Mouse (Mus musculus): ENCODE results near the gene Arl15. TPM values are rescaled to one million over a fixed set of nuclear protein-coding genes. Genes with fewer than 3 reads are reported as not detected.

Arl15 gene
- polyA plus RNA-seq, 1 experiment from 2014 or later = 19.0 TPM

DNA sequence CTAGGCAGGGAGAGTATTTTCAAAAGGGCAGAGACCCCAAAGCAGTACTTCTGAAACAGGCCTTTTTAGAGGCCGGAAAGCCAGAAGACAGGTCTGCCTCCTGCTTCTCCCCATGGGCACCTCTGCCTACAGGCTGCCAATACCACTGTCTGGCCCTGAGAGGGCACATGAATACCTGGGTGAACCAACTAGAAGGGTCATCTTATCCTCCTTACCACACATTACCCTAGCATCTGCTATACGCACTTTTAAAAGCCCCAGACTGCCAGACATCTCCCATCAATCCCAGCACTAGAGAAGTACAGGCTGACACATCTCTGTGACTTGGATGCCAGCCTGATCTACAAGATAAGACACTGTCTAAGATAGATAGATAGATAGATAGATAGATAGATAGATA, 259.0 kb downstream of the Arl15 start:
- ATAC-seq (ENCODE audit: low FRiP score) (no peak), DNase-seq (ENCODE audit: low spot score) (no peak)
- H3K9ac ChIP-seq (ENCODE audit: low read depth, low read length) = no peak overlapping the region
- no peaks in the 10 kb centered on the region for H3K36me3 ChIP-seq (ENCODE audit: control insufficient read depth, insufficient read depth, low read length)
- no peaks in the 10 kb centered on the region for H3K27me3 ChIP-seq (ENCODE audit: control insufficient read depth, insufficient read depth, low read length)
- 83% methylated on average over 2 of the region's 2 CpGs for WGBS
- no peak overlapping the region for H3K4me2 ChIP-seq (replicated peaks; ENCODE audit: low read depth, low read length)
- peaks cover 6% of the 10 kb centered on the region; the same call in 1 of the 2 replicates for H3K4me1 ChIP-seq (replicated peaks; ENCODE audit: control insufficient read depth, insufficient read depth, low read length)
- no peak overlapping the region for H3K4me3 ChIP-seq (ENCODE audit: low read depth, low read length)
- H3K27ac ChIP-seq (ENCODE audit: low read depth, low read length) = 0 out of 2 replicates have a peak overlapping the region, but pooled peaks have one; percentile 45
- no peaks in the 10 kb centered on the region for H3K9me3 ChIP-seq (ENCODE audit: control insufficient read depth, low read length)

DNA sequence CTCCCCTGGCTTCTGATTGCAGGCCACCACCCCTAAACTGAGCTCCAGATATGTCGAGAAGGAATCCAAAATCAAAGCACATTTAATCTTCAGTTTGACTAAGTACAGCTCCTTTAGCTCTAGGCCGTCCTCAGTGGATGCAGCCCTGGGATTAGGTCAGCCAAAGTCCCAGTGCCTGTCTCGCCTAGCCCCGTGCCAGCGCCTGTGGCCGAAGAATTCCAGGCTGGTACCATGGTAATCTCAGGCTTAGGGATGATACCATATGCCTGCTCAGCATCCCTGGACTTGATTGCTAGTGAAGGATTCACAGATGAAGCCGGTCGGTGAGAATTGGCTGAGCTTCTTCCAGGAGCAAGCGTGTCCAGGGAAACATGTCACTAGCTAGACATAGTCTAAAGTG, 261.4 kb downstream of the Arl15 start:
- DNase-seq (ENCODE audit: low spot score) = no peak
- H3K4me1 ChIP-seq (replicated peaks; ENCODE audit: control insufficient read depth, insufficient read depth, low read length) = 0 out of 2 replicates have a peak, but pooled peaks cover 6% of the 10 kb centered on the region

DNA sequence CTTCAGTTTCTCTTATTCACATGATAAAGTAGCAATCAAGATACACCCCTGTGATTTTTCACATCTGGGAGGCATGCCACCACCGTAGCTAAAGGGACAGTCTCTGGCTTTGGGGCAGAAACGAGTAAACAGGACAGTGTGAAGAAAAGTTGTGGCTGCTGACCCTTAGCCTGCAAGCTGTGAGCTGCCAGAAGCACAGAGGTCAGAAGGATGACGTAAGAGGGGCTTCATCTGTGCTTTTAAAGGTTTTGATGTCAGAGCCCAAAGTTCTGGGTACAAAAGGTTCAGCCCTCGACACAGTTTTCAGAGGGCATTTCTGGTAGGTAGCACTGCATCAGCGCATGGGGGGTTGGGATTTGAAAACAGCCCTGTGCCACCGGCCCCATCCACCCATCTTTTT, 266.0 kb downstream of the Arl15 start:
- DNase-seq (ENCODE audit: low spot score) (no peak), ATAC-seq (ENCODE audit: low FRiP score) (no peak)
- H3K4me3 ChIP-seq (ENCODE audit: low read depth, low read length) = no peak overlapping the region
- no peaks in the 10 kb centered on the region for H3K36me3 ChIP-seq (ENCODE audit: control insufficient read depth, insufficient read depth, low read length)
- no peak overlapping the region for H3K4me2 ChIP-seq (replicated peaks; ENCODE audit: low read depth, low read length)
- H3K9me3 ChIP-seq (ENCODE audit: control insufficient read depth, low read length) = no peaks in the 10 kb centered on the region
- WGBS = 73% methylated on average over 6 of the region's 6 CpGs
- no peak overlapping the region for H3K27ac ChIP-seq (ENCODE audit: low read depth, low read length)
- H3K4me1 ChIP-seq (replicated peaks; ENCODE audit: control insufficient read depth, insufficient read depth, low read length) = no peaks in the 10 kb centered on the region
- no peaks in the 10 kb centered on the region for H3K27me3 ChIP-seq (ENCODE audit: control insufficient read depth, insufficient read depth, low read length)
- H3K9ac ChIP-seq (ENCODE audit: low read depth, low read length) = no peak overlapping the region

More for the DNA sequence above, 261.4 kb downstream of the Arl15 start:
- no peaks in the 10 kb centered on the region for H3K27me3 ChIP-seq (ENCODE audit: control insufficient read depth, insufficient read depth, low read length)
- H3K9ac ChIP-seq (ENCODE audit: low read depth, low read length) = no peak overlapping the region
- H3K9me3 ChIP-seq (ENCODE audit: control insufficient read depth, low read length) = no peaks in the 10 kb centered on the region
- no peaks in the 10 kb centered on the region for H3K36me3 ChIP-seq (ENCODE audit: control insufficient read depth, insufficient read depth, low read length)
- no peak; the same call in 1 of the 2 replicates for ATAC-seq (ENCODE audit: low FRiP score)
- H3K4me3 ChIP-seq (ENCODE audit: low read depth, low read length) = no peak overlapping the region
- H3K4me2 ChIP-seq (replicated peaks; ENCODE audit: low read depth, low read length) = no peak overlapping the region
- WGBS = 65% methylated on average over 9 of the region's 9 CpGs
- H3K27ac ChIP-seq (ENCODE audit: low read depth, low read length) = no peak overlapping the region

DNA sequence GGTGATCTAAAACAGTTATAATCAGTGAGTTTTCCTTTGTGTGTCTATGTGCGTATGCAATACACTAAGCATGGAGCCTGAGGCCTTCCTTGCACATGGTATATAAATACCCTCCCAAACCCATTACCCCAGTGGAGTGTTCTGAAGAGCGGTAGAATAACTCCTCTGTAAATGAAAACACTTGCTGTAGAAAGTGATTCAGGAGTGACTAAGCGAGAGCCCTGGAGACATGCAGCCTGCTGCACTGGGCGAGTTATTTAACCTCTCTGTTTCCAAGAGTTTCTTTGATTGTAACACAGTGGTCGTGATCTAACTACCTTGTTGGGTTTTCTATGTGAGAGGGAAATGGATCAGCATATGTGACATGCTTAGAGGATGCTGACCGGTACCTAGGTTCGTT, 266.9 kb downstream of the Arl15 start:
- Histone ChIP-seq H3K4me1 (replicated peaks; ENCODE audit: control insufficient read depth, insufficient read depth, low read length) (no peaks in the 10 kb centered on the region), H3K9ac (ENCODE audit: low read depth, low read length) (no peak overlapping the region), H3K4me2 (replicated peaks; ENCODE audit: low read depth, low read length) (no peak overlapping the region), H3K9me3 (ENCODE audit: control insufficient read depth, low read length) (no peaks in the 10 kb centered on the region), H3K27me3 (ENCODE audit: control insufficient read depth, insufficient read depth, low read length) (no peaks in the 10 kb centered on the region), H3K4me3 (ENCODE audit: low read depth, low read length) (no peak overlapping the region), H3K36me3 (ENCODE audit: control insufficient read depth, insufficient read depth, low read length) (no peaks in the 10 kb centered on the region), H3K27ac (ENCODE audit: low read depth, low read length) (no peak overlapping the region)
- WGBS = 95% methylated on average over 7 of the region's 7 CpGs
- no peak for ATAC-seq (ENCODE audit: low FRiP score)
- no peak for DNase-seq (ENCODE audit: low spot score)

DNA sequence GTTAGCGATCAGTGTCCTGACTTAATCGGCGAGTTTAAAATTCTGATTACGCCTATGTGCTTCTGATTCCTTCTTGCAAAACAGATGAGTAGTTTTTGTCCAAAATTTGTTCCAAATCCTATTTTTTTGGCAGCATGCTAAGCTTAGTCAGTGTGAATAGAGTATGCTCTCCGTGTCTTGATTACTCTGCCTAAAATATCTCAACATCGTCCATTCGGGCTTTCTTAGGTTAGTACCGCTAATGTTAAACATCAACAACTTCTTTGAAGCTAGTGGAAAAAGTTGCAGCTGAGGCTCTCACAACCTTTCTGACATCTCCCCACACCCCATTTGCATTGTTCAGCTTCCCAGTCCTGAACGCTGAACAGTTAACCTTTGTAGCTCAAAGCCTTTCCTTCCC, 269.8 kb downstream of the Arl15 start:
- H3K27ac ChIP-seq (ENCODE audit: low read depth, low read length) = no peak overlapping the region
- H3K4me3 ChIP-seq (ENCODE audit: low read depth, low read length) = no peak overlapping the region
- no peaks in the 10 kb centered on the region for H3K9me3 ChIP-seq (ENCODE audit: control insufficient read depth, low read length)
- no peaks in the 10 kb centered on the region for H3K36me3 ChIP-seq (ENCODE audit: control insufficient read depth, insufficient read depth, low read length)
- ATAC-seq (ENCODE audit: low FRiP score) = no peak
- no peak overlapping the region for H3K9ac ChIP-seq (ENCODE audit: low read depth, low read length)
- H3K27me3 ChIP-seq (ENCODE audit: control insufficient read depth, insufficient read depth, low read length) = no peaks in the 10 kb centered on the region
- no peaks in the 10 kb centered on the region for H3K4me1 ChIP-seq (replicated peaks; ENCODE audit: control insufficient read depth, insufficient read depth, low read length)
- no peak overlapping the region for H3K4me2 ChIP-seq (replicated peaks; ENCODE audit: low read depth, low read length)
- DNase-seq (ENCODE audit: low spot score) = no peak
- 86% methylated on average over 9 of the region's 9 CpGs for WGBS

DNA sequence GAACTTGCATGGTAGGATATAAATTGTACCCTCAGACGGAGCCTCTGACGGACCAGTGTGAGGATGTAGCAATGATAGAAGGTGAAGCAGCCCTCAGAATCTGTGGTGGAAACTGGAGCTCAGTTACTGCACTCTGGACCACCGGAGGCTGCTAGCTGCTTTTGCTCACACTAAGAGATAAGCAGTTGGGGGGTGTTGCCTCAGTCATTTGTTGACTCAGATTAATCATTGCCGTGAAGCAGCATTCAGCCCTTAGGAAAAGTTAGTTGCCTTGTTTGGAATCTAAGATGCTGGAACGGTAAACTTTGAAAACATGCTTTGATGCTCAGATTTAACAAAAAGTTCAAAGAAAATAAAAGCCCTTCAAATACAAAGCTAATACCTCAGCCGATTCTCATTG, 270.7 kb downstream of the Arl15 start:
- no peak for DNase-seq (ENCODE audit: low spot score)

DNA sequence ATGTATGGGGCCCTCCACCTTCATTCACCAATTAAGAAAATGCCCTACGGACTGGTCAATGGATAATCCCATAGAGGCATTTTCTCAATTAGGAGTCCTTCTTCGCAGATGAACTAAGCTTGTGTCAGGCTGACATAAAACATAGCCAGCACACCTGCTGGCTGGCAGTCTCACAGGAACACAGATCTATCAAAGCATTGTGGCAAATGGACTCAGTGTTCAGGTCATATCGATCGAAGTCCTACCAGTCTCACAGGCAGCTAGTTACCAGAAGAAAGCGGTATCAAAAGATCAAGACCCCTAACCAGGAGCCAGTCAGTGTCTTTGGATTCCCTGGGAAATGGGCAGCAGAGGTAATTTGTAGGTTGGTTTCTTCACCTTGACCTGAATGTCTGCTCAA, 274.1 kb downstream of the Arl15 start:
- Histone ChIP-seq H3K9ac (ENCODE audit: low read depth, low read length) (no peak overlapping the region), H3K27me3 (ENCODE audit: control insufficient read depth, insufficient read depth, low read length) (no peaks in the 10 kb centered on the region), H3K4me2 (replicated peaks; ENCODE audit: low read depth, low read length) (no peak overlapping the region), H3K36me3 (ENCODE audit: control insufficient read depth, insufficient read depth, low read length) (no peaks in the 10 kb centered on the region), H3K9me3 (ENCODE audit: control insufficient read depth, low read length) (no peaks in the 10 kb centered on the region), H3K4me1 (replicated peaks; ENCODE audit: control insufficient read depth, insufficient read depth, low read length) (no peaks in the 10 kb centered on the region), H3K4me3 (ENCODE audit: low read depth, low read length) (no peak overlapping the region), H3K27ac (ENCODE audit: low read depth, low read length) (no peak overlapping the region)
- no peak for DNase-seq (ENCODE audit: low spot score)
- 97% methylated on average over 5 of the region's 5 CpGs for WGBS
- ATAC-seq (ENCODE audit: low FRiP score) = no peak

More for the DNA sequence above, 270.7 kb downstream of the Arl15 start:
- Histone ChIP-seq H3K4me2 (replicated peaks; ENCODE audit: low read depth, low read length) (no peak overlapping the region), H3K27ac (ENCODE audit: low read depth, low read length) (no peak overlapping the region), H3K27me3 (ENCODE audit: control insufficient read depth, insufficient read depth, low read length) (no peaks in the 10 kb centered on the region), H3K9me3 (ENCODE audit: control insufficient read depth, low read length) (no peaks in the 10 kb centered on the region), H3K36me3 (ENCODE audit: control insufficient read depth, insufficient read depth, low read length) (no peaks in the 10 kb centered on the region), H3K9ac (ENCODE audit: low read depth, low read length) (no peak overlapping the region), H3K4me1 (replicated peaks; ENCODE audit: control insufficient read depth, insufficient read depth, low read length) (no peaks in the 10 kb centered on the region), H3K4me3 (ENCODE audit: low read depth, low read length) (no peak overlapping the region)
- no peak for ATAC-seq (ENCODE audit: low FRiP score)
- 59% methylated on average over 6 of the region's 6 CpGs for WGBS

DNA sequence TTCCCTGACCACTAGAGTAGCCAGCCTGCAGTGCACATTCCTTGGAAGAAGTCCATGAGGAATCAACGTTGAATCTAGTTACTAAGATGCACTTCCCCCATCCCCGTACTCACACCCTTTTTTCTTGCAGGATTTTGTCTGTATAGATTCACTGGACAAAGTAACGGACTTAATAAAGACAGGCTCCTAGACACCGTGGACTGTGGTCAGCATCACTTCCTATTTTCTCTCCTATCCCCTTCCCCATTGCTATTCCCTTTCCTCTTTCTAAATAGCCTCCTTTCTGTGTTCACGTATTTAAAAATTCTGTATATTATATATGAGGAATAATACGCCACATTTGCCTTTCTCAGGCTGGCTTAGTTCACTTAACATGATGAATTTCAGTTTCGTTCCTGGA, 277.1 kb downstream of the Arl15 start:
- Histone ChIP-seq H3K4me2 (replicated peaks; ENCODE audit: low read depth, low read length) (no peak overlapping the region), H3K9ac (ENCODE audit: low read depth, low read length) (no peak overlapping the region), H3K4me3 (ENCODE audit: low read depth, low read length) (no peak overlapping the region), H3K4me1 (replicated peaks; ENCODE audit: control insufficient read depth, insufficient read depth, low read length) (no peaks in the 10 kb centered on the region), H3K36me3 (ENCODE audit: control insufficient read depth, insufficient read depth, low read length) (no peaks in the 10 kb centered on the region), H3K9me3 (ENCODE audit: control insufficient read depth, low read length) (no peaks in the 10 kb centered on the region), H3K27me3 (ENCODE audit: control insufficient read depth, insufficient read depth, low read length) (no peaks in the 10 kb centered on the region), H3K27ac (ENCODE audit: low read depth, low read length) (no peak overlapping the region)
- no peak for ATAC-seq (ENCODE audit: low FRiP score)
- no peak for DNase-seq (ENCODE audit: low spot score)
- WGBS = 94% methylated on average over 7 of the region's 7 CpGs

DNA sequence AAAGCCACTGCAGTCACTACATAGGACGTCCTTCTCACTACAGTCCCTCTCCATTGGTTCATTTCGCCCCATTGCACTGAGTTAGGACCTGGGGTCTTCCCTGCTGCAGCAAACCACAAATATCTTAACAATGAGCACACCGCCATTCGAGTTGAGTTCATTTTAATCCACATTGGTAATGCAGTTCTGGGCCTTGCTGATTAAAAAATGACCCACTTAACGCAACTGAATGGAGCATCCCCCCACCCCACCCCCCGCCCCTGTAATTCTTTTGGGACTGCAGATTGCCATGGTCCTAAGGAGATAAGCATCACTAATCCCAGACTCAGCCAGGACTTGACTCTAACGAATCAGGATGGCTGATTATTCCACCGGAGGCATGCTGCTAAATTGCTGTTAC, 280.2 kb downstream of the Arl15 start:
- no peaks in the 10 kb centered on the region for H3K27me3 ChIP-seq (ENCODE audit: control insufficient read depth, insufficient read depth, low read length)
- DNase-seq (ENCODE audit: low spot score) (no peak), ATAC-seq (ENCODE audit: low FRiP score) (no peak)
- no peaks in the 10 kb centered on the region for H3K9me3 ChIP-seq (ENCODE audit: control insufficient read depth, low read length)
- H3K4me2 ChIP-seq (replicated peaks; ENCODE audit: low read depth, low read length) = no peak overlapping the region
- no peak overlapping the region for H3K9ac ChIP-seq (ENCODE audit: low read depth, low read length)
- H3K4me1 ChIP-seq (replicated peaks; ENCODE audit: control insufficient read depth, insufficient read depth, low read length) = no peaks in the 10 kb centered on the region; the same call in 1 of the 2 replicates
- H3K36me3 ChIP-seq (ENCODE audit: control insufficient read depth, insufficient read depth, low read length) = no peaks in the 10 kb centered on the region
- WGBS = 51% methylated on average over 8 of the region's 8 CpGs
- no peak overlapping the region for H3K4me3 ChIP-seq (ENCODE audit: low read depth, low read length)
- no peak overlapping the region for H3K27ac ChIP-seq (ENCODE audit: low read depth, low read length)

Measured in hindbrain, embryonic 11.5 days (tissue).